Mouse (Mus musculus) left cerebral cortex, adult 18-20 months (tissue): ENCODE measurements around the gene Kcnh1. TPM values are rescaled to one million over a fixed set of nuclear protein-coding genes. Genes with fewer than 3 reads are reported as not detected.

Experiments used
- DNase-seq, 2 experiments: peaks; one replicate each; pipeline ENCODE4 v3.0.0; 2021 to 2022; ENCODE audit warnings: low spot score in 2 of 2, mixed read lengths in 1 of 2
- total RNA-seq, 2 experiments: library from RNA; stranded (reverse); gene quantifications; 2 replicates each; pipeline ENCODE4 v1.2.3; 2021

The Kcnh1 gene
- total RNA-seq, 2 experiments from 2014 or later = 63.8 to 73.9 TPM

- no peak for DNase-seq
Measured at GRCm38 (mm10) chr1:192402911-192403704, 212.5 kb downstream of the Kcnh1 start.

- no peak for DNase-seq
Measured at GRCm38 (mm10) chr1:192405136-192405535, 214.6 kb downstream of the Kcnh1 start.

- no peak for DNase-seq
Measured at GRCm38 (mm10) chr1:192406589-192406988, 216.0 kb downstream of the Kcnh1 start.

GRCm38 (mm10) chr1:192415813-192416212 lies 225.2 kb downstream of the Kcnh1 start:
- peak; percentile 25 to 43 for DNase-seq

- DNase-seq = no peak
Measured at GRCm38 (mm10) chr1:192416241-192416821, 225.8 kb downstream of the Kcnh1 start.

GRCm38 (mm10) chr1:192419176-192419575 lies 228.6 kb downstream of the Kcnh1 start:
- DNase-seq = no peak

GRCm38 (mm10) chr1:192421377-192422166 lies 231.0 kb downstream of the Kcnh1 start:
- peak; percentile 31 to 48 for DNase-seq

GRCm38 (mm10) chr1:192431423-192431822 lies 240.8 kb downstream of the Kcnh1 start:
- DNase-seq = no peak

- no peak for DNase-seq
Measured at GRCm38 (mm10) chr1:192435503-192435902, 244.9 kb downstream of the Kcnh1 start.

GRCm38 (mm10) chr1:192439151-192439837 lies 248.7 kb downstream of the Kcnh1 start:
- DNase-seq = no peak

- DNase-seq = no peak
Measured at GRCm38 (mm10) chr1:192442772-192443445, 252.3 kb downstream of the Kcnh1 start.

GRCm38 (mm10) chr1:192443998-192444657 lies 253.6 kb downstream of the Kcnh1 start:
- peak in 1 of 2 experiments; percentile 30 for DNase-seq

- peak; percentile 77 to 83 for DNase-seq
Measured at GRCm38 (mm10) chr1:192444658-192445447, 254.3 kb downstream of the Kcnh1 start.

GRCm38 (mm10) chr1:192446158-192446557 lies 255.6 kb downstream of the Kcnh1 start:
- DNase-seq = no peak

- no peak for DNase-seq
Measured at GRCm38 (mm10) chr1:192447666-192448065, 257.1 kb downstream of the Kcnh1 start.

GRCm38 (mm10) chr1:192448512-192448911 lies 257.9 kb downstream of the Kcnh1 start:
- DNase-seq = no peak

- no peak for DNase-seq
Measured at GRCm38 (mm10) chr1:192449572-192450351, 259.2 kb downstream of the Kcnh1 start.

- no peak for DNase-seq
Measured at GRCm38 (mm10) chr1:192450425-192450824, 259.9 kb downstream of the Kcnh1 start.
